In the genomic region with DNA sequence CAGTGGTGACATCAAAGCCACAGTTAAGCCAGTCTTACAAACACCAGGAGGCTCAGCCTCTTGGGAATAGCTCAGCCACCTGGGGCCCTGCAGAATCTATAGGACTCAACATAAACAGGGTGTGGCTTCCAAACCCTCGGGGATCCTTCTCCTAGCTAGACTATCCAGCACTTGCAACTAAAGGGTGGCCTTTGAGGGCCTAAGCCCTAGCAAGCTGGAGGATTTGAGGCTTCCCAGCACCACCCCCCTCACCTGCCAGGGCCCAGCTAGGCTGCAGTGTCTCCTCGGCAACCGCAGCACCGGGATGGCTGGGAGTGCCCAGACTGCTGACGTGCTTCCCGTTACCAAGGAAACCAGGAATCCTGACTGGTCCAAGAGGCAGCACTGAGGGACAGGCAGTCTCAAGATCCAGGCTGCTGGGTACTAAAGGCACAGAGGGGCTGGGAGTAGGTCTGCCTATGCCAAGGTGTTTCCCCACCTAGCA, we compare ENCODE assay signal across 9 mouse cellular contexts. TPM values are rescaled to one million over a fixed set of nuclear protein-coding genes. Genes with fewer than 3 reads are reported as not detected.
DNase-seq lines count a peak whose midpoint lies in the region; ATAC-seq and TF ChIP-seq lines count a peak whose summit lies in the region.
"Had no signal": no experiment of that assay in that cellular context is flagged by ENCODE, and none has a peak within 500 bp of the region (broad histone marks: within the 10 kb centered on the region; RNA-seq: fewer than 3 reads in every experiment).

No protein-coding gene starts in this region.

- peaks cover 51% of the 10 kb centered on the region for H3K36me3 ChIP-seq in intestine, embryonic 14.5 days (ENCODE audit: control insufficient read depth, insufficient read depth, low read length)
- H3K36me3 ChIP-seq in intestine, postnatal 0 days (ENCODE audit: control insufficient read depth, insufficient read depth): 0 out of 2 replicates have a peak, but pooled peaks cover 4% of the 10 kb centered on the region
- H3K36me3 ChIP-seq in embryonic facial prominence, embryonic 15.5 days: peaks cover 53% of the 10 kb centered on the region
- no peaks in the 10 kb centered on the region for H3K36me3 ChIP-seq in kidney, adult 2 months (ENCODE audit: control insufficient read depth, insufficient read depth, low read length)
- H3K36me3 ChIP-seq in neural tube, embryonic 14.5 days (ENCODE audit: control insufficient read depth, insufficient read depth, low read length): peaks cover 35% of the 10 kb centered on the region

- H3K27me3 ChIP-seq in intestine, embryonic 14.5 days (replicated peaks; ENCODE audit: control insufficient read depth, insufficient read depth, low read length): no peaks in the 10 kb centered on the region
- no peaks in the 10 kb centered on the region for H3K27me3 ChIP-seq in intestine, postnatal 0 days (replicated peaks; ENCODE audit: control insufficient read depth, insufficient read depth, low read length)
- no peaks in the 10 kb centered on the region for H3K27me3 ChIP-seq in embryonic facial prominence, embryonic 15.5 days
- no peaks in the 10 kb centered on the region for H3K27me3 ChIP-seq in kidney, adult 2 months (replicated peaks; ENCODE audit: control insufficient read depth, insufficient read depth, low read length)
- H3K27me3 ChIP-seq in neural tube, embryonic 14.5 days (ENCODE audit: control insufficient read depth, insufficient read depth, low read length): no peaks in the 10 kb centered on the region

- no peak overlapping the region for H3K4me3 ChIP-seq in intestine, embryonic 14.5 days (ENCODE audit: low read depth, low read length)
- no peak overlapping the region for H3K4me3 ChIP-seq in intestine, postnatal 0 days (ENCODE audit: low read depth, low read length)
- no peak overlapping the region for H3K4me3 ChIP-seq in embryonic facial prominence, embryonic 15.5 days (replicated peaks)
- H3K4me3 ChIP-seq in kidney, adult 2 months (ENCODE audit: insufficient read depth, low read depth, low read length): no peak overlapping the region
- peak overlapping the region; percentile 20; the same call in 1 of the 2 replicates for H3K4me3 ChIP-seq in neural tube, embryonic 14.5 days (ENCODE audit: low read depth, low read length)

- no peak overlapping the region for H3K27ac ChIP-seq in intestine, embryonic 14.5 days (ENCODE audit: low read depth)
- no peak overlapping the region for H3K27ac ChIP-seq in intestine, postnatal 0 days (ENCODE audit: low read depth, low read length)
- H3K27ac ChIP-seq in embryonic facial prominence, embryonic 15.5 days (replicated peaks): no peak overlapping the region
- H3K27ac ChIP-seq in kidney, adult 2 months (ENCODE audit: insufficient read depth, low read depth, low read length): no peak overlapping the region
- peak overlapping the region; percentile 84 for H3K27ac ChIP-seq in neural tube, embryonic 14.5 days (ENCODE audit: low read depth, low read length)

- H3K4me1 ChIP-seq in intestine, embryonic 14.5 days (replicated peaks; ENCODE audit: control insufficient read depth, insufficient read depth, low read length): peaks cover 8% of the 10 kb centered on the region
- H3K4me1 ChIP-seq in intestine, postnatal 0 days (replicated peaks; ENCODE audit: control insufficient read depth, insufficient read depth, low read length): no peaks in the 10 kb centered on the region
- H3K4me1 ChIP-seq in embryonic facial prominence, embryonic 15.5 days: peaks cover 24% of the 10 kb centered on the region
- no peaks in the 10 kb centered on the region for H3K4me1 ChIP-seq in kidney, adult 2 months (ENCODE audit: control insufficient read depth, insufficient read depth, low read length)
- H3K4me1 ChIP-seq in neural tube, embryonic 14.5 days (ENCODE audit: control insufficient read depth, insufficient read depth, low read length): peaks cover 31% of the 10 kb centered on the region

- TF ChIP-seq POLR2A in kidney, adult 2 months (IDR thresholded peaks at IDR 0.05; ENCODE audit: low read depth, low read length): no peak

- ATAC-seq in intestine, embryonic 14.5 days (replicated peaks; ENCODE audit: low FRiP score, low TSS enrichment, low read depth): peak; percentile 78
- no peak for ATAC-seq in intestine, postnatal 0 days
- peak; percentile 73 for ATAC-seq in embryonic facial prominence, embryonic 15.5 days (ENCODE audit: insufficient number of reproducible peaks, low FRiP score, low TSS enrichment, low read depth)
- peak; percentile 89 for ATAC-seq in neural tube, embryonic 14.5 days (ENCODE audit: low read depth)
- ATAC-seq in activated CD4-positive, CD25-positive, alpha-beta regulatory T cell, adult 4 months: no peak

- 5% methylated on average over 6 of the region's 6 CpGs for WGBS in intestine, embryonic 14.5 days
- 15% methylated on average over 6 of the region's 6 CpGs for WGBS in intestine, postnatal 0 days
- 8% methylated on average over 6 of the region's 6 CpGs for WGBS in embryonic facial prominence, embryonic 15.5 days
- WGBS in kidney, adult 2 months: 29% methylated on average over 6 of the region's 6 CpGs
- WGBS in neural tube, embryonic 14.5 days: 2% methylated on average over 6 of the region's 6 CpGs

- no peak overlapping the region for H3K4me2 ChIP-seq in intestine, embryonic 14.5 days (ENCODE audit: low read length)
- H3K4me2 ChIP-seq in intestine, postnatal 0 days (replicated peaks; ENCODE audit: low read depth): no peak overlapping the region
- H3K4me2 ChIP-seq in embryonic facial prominence, embryonic 15.5 days (replicated peaks): no peak overlapping the region
- H3K4me2 ChIP-seq in neural tube, embryonic 14.5 days (ENCODE audit: low read depth, low read length): peak overlapping the region; percentile 50

- no peak overlapping the region for H3K9ac ChIP-seq in intestine, embryonic 14.5 days (ENCODE audit: low read length)
- no peak overlapping the region for H3K9ac ChIP-seq in intestine, postnatal 0 days (ENCODE audit: low read depth, low read length)
- no peak overlapping the region for H3K9ac ChIP-seq in embryonic facial prominence, embryonic 15.5 days
- peak overlapping the region; percentile 37 for H3K9ac ChIP-seq in neural tube, embryonic 14.5 days (replicated peaks; ENCODE audit: low read depth, low read length)

- DNase-seq in intestine, embryonic 14.5 days (ENCODE audit: low spot score): peak; percentile 62
- DNase-seq in kidney, adult 2 months: peak; percentile 52
- DNase-seq in left cerebral cortex, postnatal 4 days: peak; percentile 82
- DNase-seq in thymus, postnatal 25 days: no peak

- no peaks in the 10 kb centered on the region for H3K9me3 ChIP-seq in intestine, embryonic 14.5 days (ENCODE audit: control insufficient read depth, low read length)
- H3K9me3 ChIP-seq in intestine, postnatal 0 days (ENCODE audit: control insufficient read depth): no peaks in the 10 kb centered on the region
- no peaks in the 10 kb centered on the region for H3K9me3 ChIP-seq in embryonic facial prominence, embryonic 15.5 days (replicated peaks)
- no peaks in the 10 kb centered on the region for H3K9me3 ChIP-seq in neural tube, embryonic 14.5 days (ENCODE audit: control insufficient read depth, low read length)

- TF ChIP-seq CTCF in intestine, postnatal 0 days (IDR thresholded peaks at IDR 0.05; ENCODE audit: low read depth): no peak
- no peak for TF ChIP-seq CTCF in kidney, adult 2 months (conservative IDR thresholded peaks at IDR 0.05; ENCODE audit: insufficient read depth, insufficient read length, low read depth, low read length)

- intact Hi-C loops in left cerebral cortex, postnatal 4 days (cut with DNase I): no loop called here

RNA-seq across cellular contexts. Expression of gene Apbb1, which starts 12.4 kb away (rescaled TPM):
- 45.1 and 46.3 TPM in 2 replicates for polyA plus RNA-seq in intestine, embryonic 14.5 days (2014; fragmentation: Nextera tagmentation; extraction: Ambion mirVana)
- polyA plus RNA-seq in intestine, postnatal 0 days (2015; fragmentation: Nextera tagmentation; extraction: Ambion mirVana): 13.5 and 14.0 TPM in 2 replicates
- 53.1 and 63.4 TPM in 2 replicates for polyA plus RNA-seq in embryonic facial prominence, embryonic 15.5 days (2015; fragmentation: Nextera tagmentation; extraction: Ambion mirVana)
- polyA plus RNA-seq in kidney, adult 2 months (2012; rRNA removed): 35.4 and 46.2 TPM in 2 replicates
- 100 to 1,000 TPM; 327 to 331 TPM for total RNA-seq in left cerebral cortex, postnatal 4 days (2021)
- 220 and 224 TPM in 2 replicates for polyA plus RNA-seq in neural tube, embryonic 14.5 days (2014; fragmentation: Nextera tagmentation; extraction: Ambion mirVana)
- polyA plus RNA-seq in activated CD4-positive, CD25-positive, alpha-beta regulatory T cell, adult 4 months (2017; shearing (Covaris generic)): 1 to 10 TPM; 3.5 to 4.2 TPM

RNA-seq across cellular contexts. Expression of gene Smpd1, which starts 14.9 kb away (rescaled TPM):
- 36.1 and 37.5 TPM in 2 replicates for polyA plus RNA-seq in intestine, embryonic 14.5 days (2014; fragmentation: Nextera tagmentation; extraction: Ambion mirVana)
- 22.4 and 25.4 TPM in 2 replicates for polyA plus RNA-seq in intestine, postnatal 0 days (2015; fragmentation: Nextera tagmentation; extraction: Ambion mirVana)
- polyA plus RNA-seq in embryonic facial prominence, embryonic 15.5 days (2015; fragmentation: Nextera tagmentation; extraction: Ambion mirVana): 54.6 and 58.9 TPM in 2 replicates
- polyA plus RNA-seq in kidney, adult 2 months (2012; rRNA removed): 109 and 144 TPM in 2 replicates
- 10 to 100 TPM; 59.3 to 65.7 TPM for total RNA-seq in left cerebral cortex, postnatal 4 days (2021)
- polyA plus RNA-seq in neural tube, embryonic 14.5 days (2014; fragmentation: Nextera tagmentation; extraction: Ambion mirVana): 93.8 and 98.1 TPM in 2 replicates
- 10 to 100 TPM; 20.4 to 25.0 TPM for polyA plus RNA-seq in activated CD4-positive, CD25-positive, alpha-beta regulatory T cell, adult 4 months (2017; shearing (Covaris generic))

RNA-seq across cellular contexts. Expression of gene Hpx, which starts 30.9 kb away (rescaled TPM):
- polyA plus RNA-seq in intestine, embryonic 14.5 days (2014; fragmentation: Nextera tagmentation; extraction: Ambion mirVana): 0.46 and 0.65 TPM in 2 replicates
- polyA plus RNA-seq in intestine, postnatal 0 days (2015; fragmentation: Nextera tagmentation; extraction: Ambion mirVana): 0.68 and 1.1 TPM in 2 replicates
- 0.32 and 0.33 TPM in 2 replicates for polyA plus RNA-seq in embryonic facial prominence, embryonic 15.5 days (2015; fragmentation: Nextera tagmentation; extraction: Ambion mirVana)
- polyA plus RNA-seq in kidney, adult 2 months (2012; rRNA removed): 0.34 and 0.61 TPM in 2 replicates
- total RNA-seq in left cerebral cortex, postnatal 4 days (2021): under 1 TPM in 1 of 2 experiments, not detected in 1; 0.26 TPM
- polyA plus RNA-seq in neural tube, embryonic 14.5 days (2014; fragmentation: Nextera tagmentation; extraction: Ambion mirVana): 0.58 TPM in 1 of 2 replicates, not detected in the other
- polyA plus RNA-seq in activated CD4-positive, CD25-positive, alpha-beta regulatory T cell, adult 4 months (2017; shearing (Covaris generic)): not detected
- total RNA-seq: heart, adult 18-20 months had no signal

Comparison
In these comparisons a context has a peak if more than half of its experiments do, and no peak if none do; other contexts are left out.
1. ATAC-seq: peak in intestine, embryonic 14.5 days (single experiment), embryonic facial prominence, embryonic 15.5 days (single experiment) and neural tube, embryonic 14.5 days (single experiment); none in intestine, postnatal 0 days (single experiment) and activated CD4-positive, CD25-positive, alpha-beta regulatory T cell, adult 4 months (single experiment).